Mouse (Mus musculus) fat pad, adult 2 months (tissue): ENCODE data around the gene Ms4a10.

Experiments
- DNase-seq: peaks from one replicate; pipeline ENCODE4 v3.0.0-alpha.2; 2011; ENCODE audit warnings: low read depth, low spot score; ENCODE audit errors: extremely low read depth

Ms4a10 gene

DNA sequence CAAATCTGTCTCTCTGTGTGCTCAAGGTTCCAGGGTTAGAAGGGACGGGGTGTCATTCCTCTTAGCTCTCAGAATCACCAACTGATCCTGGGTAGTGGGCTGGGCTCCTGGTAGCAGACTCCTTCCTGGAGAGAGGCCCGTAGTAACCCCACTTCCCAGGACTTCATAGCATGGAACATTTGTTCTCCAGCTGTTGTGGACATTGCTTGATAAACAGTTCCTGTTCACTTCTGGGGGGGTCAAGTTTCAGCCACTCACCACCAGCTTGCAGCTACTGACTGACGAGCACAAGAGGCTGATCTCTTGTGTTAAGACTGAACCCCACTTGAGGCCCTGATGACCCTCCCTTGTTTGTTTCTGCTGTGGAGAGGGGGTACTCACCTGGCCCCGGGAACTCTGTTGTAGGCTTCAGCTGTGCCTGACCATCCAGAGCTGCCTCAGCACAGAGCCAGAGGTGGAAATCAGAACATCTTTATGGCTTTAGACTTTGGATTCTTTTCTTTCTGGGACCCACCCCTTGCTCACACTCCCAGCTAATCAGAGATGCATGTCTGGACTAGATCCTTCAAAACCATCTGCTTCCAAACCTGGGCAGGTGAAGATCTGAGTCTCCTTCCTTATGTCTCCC, at the start of gene Ms4a10:
TSS of gene Ms4a10 (minus strand) at position 433 of the 628 bp plus-strand sequence.
- no peak for DNase-seq

DNA sequence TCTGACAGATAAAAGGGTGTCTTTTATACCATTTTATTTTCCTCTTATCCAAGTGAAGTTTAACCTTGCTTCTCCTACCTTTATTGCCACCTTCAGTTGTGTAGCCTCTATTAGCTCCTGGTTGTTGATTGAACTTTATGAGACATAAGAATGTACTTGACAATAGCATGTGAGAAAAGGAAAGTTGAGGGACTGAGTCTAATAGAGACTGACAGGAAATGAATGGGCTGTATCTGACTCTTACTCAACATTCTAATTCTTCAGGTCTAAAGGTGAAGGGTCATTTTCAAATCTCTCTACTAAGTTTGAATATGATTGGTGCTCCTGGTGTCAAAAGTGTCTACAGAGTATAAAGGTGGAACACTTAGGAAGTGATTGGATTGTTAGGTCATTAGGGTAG, 47.9 kb upstream of the Ms4a10 start:
- DNase-seq: no peak

DNA sequence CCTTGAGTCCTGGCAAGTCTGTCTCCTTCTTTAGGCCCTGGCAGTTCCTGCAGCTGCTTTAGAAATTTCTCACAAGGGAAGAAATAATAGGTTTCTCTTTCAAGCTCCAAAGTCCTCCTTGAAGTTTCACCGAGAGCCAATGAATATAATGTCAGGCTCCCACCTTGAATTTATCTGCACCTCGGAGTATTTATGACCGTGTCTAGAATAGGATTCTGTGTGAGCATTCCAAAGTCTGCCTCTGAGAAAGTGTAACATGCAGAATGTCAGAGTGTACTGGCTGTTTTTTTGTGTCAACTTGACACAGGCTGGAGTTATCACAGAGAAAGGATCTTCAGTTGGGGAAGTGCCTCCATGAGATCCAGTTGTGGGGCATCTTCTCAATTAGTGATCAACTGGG, 43.4 kb upstream of the Ms4a10 start, which contains the start of gene Ms4a18:
TSS of gene Ms4a18 (minus strand) at position 141 of the 400 bp plus-strand sequence.
- DNase-seq: no peak

DNA sequence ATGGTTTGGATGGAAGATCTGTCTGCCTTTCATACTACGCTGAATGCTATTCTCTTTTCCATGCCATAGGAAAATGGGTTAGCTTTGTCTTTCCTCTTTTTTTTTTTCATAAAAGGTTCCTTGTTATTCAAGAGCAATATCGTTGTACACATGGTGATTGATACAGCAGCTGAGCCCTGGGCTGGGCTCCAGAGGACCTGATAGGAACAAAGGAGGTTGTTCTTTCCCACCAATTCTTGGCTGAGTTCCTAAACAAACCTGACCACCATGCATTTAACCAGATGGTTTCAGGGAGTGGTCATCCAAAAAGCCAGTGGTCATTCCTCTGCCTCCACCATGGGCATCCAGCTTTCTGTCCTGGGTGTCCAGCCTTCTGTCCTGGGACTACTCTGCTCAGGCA, 42.8 kb upstream of the Ms4a10 start:
- no peak for DNase-seq

DNA sequence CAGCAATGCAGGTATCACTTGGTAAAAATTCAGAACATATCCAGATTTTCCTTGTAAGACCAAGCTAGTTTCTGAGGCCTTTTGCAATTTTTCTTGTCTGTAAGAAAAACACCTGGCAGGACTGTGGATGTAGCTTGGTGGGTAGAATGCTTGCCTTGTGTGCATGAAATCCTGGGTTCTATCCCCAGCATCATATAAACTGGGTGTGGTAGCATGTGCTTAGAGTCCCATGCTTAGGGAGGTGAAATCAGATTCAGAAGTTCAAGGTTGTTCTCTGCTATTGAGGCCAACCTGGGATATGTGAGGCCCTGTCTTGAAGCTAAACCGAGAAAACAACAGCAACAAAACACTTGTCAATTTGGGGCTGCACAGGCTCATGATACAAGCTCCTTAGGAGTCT, 41.5 kb upstream of the Ms4a10 start:
- no peak for DNase-seq

DNA sequence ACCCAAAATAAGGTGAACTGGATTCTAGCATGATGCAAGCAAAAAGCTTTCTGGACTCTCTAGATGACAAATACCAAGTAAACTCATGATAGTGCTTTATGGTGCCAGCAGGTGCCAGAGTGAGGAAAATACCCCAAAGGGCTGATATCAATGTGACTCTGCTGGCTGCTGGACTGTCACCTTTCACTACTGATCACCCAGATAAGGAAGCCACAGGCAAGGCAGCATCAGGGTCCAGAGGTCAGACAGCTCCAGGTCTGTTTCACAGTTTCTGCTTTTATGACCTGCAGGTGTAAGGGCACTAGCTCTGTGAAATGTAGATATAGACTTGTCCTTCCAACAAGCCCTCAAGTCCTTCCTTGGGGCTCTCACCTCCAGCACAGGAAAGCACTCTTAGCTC, 41.0 kb upstream of the Ms4a10 start:
- DNase-seq: no peak

DNA sequence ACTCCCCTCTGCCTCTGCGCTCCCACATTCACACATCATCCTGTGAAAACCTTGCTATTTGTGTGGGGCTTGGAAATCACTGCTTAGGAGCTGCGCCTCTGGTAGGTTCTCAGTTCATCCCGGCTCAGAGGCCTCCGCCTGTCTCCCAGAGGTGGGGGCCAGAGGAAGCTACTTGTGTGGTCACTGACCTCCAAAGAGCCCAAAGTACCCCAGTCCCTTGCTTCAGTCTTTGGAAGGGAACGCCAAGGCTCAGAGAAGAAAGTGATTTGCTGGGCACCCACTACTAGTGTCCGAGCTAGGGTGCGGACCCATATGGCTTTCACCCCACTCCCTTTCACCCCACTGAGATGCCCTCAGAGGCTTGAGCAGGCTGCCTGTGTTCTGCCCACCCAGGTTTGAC, 18.7 kb upstream of the Ms4a10 start, which contains the start of gene Ms4a15:
TSS of gene Ms4a15 (minus strand) at position 101 of the 400 bp plus-strand sequence.
- DNase-seq: no peak

DNA sequence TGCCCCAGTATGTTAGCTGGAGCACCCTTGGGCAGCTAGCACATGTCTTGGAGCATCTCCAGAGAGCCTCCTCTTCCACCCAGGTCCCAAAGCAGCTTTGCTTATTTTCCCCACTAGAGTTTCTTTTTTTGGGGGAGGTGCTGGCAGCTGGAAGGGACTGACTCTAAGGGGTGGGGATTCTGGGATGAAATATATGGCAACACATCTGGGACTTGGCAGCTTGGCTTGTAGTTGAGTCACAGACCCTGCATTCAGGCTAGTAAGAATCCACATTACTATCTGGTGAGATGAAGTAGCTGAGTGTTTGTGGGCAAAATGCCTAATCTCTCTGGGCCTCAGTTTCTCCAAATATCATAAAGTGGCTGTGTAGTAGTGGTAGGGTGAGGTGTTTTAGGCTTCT, 17.4 kb upstream of the Ms4a10 start:
- no peak for DNase-seq

DNA sequence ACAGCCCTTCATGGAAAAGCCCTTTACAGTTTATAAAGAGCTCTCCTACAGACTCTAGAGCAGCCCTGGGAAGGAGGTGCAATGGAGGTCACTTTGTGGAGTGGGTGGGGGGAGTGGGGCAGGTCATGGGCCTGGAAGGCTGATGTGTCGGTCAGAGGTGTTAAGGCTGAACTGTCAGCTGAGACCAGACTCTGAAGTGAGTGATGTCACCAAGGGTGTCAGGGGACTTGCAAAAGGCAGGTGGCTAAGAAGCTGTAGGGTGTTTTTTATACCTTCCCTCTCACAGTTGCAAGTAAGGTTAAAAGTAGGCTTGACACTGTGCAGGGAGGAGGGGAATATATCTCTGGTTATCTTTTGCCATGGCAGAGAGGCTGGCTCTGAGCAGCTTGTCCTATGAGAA, 16.3 kb upstream of the Ms4a10 start:
- no peak for DNase-seq

DNA sequence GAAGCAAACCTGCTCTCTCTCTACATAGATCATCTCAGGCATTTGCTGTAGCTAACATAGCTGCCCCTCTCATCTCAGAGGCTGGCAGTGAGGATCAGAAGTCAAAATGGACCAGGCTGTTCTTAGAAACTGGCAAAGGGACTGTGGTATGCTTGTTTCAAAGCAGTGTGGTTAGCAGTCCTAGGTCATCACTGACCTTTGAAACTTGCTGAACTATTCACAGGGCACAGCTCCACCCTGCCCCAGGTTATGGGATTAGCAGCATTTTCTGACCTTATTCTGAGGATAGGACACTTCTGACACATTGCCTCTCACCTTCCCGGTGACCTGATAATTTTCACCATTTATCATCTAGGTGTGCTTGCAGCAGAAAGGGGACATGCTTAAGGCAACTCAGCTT, 14.1 kb upstream of the Ms4a10 start:
- DNase-seq: no peak

DNA sequence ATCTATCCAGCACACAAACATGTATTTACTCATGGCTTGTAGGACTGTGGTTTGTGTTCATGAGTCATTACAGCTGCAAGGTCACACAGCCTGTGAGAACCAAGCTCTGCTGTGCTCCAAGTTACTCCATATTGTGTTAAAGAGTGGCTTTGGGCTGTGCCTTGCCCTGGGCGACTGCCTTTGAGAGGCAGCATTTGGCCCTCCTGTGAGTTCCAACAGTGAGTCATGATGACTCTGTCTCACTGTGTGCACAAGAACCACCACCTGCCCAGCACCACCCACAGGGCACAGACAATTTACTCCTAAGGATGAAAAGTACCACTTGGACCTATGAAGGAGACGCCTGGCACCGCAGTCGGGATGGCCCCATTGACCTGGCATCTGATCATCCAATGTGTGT, 11.4 kb upstream of the Ms4a10 start:
- no peak for DNase-seq

DNA sequence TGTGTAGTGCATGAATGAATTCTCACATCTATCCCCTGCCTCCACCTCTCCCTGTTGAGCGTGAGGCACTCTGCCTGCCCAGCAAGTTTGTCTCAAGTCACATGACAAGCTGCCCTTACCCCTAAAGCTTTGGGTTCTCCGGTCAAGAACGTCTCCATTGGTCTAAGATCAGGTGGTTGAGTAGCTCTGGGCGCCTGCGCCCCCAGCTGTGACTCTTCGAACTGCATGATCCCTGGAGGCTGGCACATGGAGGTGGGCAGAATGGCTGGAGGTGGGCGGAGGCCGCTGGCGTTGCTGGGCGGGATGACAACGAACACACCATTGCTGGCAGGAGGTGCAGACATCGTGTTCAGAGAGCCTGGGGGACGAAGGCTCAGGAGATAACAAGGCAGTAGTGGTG, 10.1 kb upstream of the Ms4a10 start:
- DNase-seq: no peak

DNA sequence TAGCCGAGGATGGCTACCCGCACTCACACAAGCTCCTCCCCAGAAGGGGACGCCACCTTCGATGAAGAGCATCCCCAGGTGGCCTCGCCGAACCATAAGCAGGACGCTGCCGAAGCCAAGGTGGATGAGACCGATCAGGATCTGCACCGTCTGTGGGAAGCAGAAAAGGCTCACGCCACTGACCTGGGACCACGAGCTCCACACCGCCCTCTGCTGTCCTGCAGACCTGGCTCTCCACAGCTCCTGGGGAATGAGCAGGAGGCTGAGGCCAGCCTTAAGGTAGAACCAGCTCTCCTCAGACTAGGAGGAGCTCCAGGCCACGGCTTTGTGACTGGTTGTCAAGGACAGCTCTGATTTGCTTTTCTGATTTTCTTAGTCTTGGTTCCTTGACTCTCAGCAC, 8.7 kb upstream of the Ms4a10 start:
- no peak for DNase-seq

DNA sequence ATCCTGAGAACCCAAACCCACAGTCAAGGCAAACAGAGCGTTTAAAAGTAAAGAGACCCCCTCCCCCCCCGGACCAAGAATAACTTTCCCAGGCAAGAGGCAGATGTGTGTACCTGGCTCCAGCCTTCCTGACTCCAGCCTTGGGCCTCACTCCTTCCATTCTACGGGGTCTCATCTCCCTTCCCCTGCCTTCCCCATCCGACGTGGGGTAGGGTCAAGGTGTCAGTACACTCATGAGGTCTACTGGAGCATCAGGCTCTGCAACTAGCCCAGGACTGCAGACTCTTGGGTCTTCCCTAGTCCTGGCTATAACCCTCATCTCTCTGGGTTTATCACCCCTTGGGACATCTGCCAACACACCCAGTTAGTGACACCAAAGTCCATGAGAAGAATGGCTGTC, 5.7 kb upstream of the Ms4a10 start:
- no peak for DNase-seq

DNA sequence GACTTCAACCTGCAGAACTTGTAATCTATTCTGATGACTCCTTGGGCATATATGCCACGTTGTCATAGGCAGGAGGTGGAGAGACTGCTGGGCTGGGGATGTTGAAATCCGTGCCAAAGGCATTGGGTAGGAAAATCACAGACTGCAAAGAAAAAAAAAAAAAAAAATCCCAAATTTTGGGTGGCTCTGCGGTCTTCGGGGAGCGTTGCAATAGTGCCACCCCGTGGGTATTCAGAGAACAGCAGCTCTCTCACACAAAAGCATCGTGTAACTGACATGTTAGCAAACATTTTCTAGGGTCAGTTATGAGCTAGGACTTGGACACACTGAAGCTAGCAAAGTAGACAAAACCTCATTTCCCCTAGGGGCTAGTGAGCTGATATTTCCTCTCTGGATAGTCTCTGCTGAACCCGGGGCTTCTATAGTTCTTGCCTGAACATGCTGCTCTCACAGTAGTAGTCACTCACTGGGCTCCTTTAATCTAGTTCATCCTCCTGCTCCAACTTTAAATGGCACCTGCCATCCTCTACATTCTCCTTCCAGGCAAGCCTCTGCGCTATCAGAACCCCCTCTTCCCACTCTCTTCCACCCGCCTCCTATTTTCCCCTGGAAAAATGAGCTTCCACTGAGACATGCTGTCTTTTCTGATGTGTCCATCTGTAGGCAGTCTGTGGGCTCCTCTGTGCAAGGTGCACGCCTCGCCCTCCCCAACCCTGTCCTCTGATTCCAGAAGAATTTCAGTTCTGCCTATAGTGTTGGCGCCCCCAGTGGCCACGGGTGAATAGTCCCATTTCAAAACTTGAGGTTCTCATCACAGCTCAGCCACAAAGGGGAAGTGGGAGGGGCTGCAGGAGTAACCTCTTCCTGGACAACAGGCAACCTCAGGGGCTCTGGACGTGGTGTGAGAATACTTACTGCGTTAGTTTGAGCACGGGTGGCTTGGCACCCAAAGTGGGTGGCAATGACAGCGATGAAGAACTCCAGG, 5.0 kb upstream of the Ms4a10 start:
- no peak for DNase-seq

DNA sequence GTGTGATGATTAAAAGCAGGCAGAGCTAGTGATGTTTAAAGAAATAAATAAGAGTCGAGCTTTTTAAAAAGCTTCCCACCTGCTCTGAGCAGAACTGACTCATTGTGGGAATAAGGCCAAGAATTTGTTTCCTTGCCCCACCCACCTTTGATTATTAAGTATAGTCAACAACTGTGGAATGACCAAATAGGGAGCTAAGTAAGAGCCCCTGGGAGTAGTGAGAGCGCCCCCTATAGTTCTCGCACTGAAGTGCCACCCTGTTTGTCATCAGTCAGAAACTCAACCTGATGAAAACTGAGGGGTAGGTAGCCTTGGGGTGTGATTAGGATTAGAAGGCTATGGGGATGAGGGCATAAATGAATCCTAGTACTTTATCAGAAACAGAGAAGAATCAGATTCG, 1.8 kb upstream of the Ms4a10 start:
- DNase-seq: no peak

DNA sequence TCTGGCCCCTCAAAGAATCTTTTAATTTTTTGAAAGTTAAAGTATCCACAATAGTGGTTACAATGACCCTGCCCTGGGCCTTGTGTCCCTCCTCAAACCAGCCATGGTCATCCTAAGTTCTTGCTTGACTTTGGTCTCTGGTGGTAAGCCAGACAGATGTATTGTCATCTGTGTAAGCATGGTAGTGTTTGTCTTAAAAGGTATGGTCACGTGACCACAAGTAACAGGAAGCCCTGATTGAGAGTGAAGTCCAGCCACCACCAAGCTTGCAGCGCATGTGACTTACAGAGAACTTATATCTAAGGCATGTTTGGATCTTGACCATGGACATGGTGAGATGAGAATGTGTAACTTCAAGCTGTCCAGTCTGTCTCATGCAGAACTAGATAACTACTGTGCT, 717 bp upstream of the Ms4a10 start:
- no peak for DNase-seq

DNA sequence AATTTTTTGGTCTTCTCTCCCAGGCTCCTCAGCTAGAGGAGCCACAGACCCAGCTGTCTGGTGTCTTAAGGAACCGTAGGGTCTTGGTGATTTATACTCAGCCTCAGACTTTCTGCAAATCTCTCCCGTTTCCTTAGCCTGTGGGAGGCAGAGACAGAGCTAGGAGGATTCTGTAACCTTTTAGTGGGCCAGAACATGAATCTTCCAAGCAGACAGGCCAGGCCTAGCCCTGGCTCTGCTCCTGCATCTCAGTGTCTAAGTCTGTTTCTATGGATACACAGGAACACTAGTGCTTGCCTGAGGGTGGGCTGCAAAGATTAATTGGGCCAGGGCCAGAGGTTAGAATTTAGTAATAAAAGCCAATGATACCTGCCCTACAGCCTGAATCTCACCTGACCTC, 1.3 kb downstream of the Ms4a10 start:
- no peak for DNase-seq

DNA sequence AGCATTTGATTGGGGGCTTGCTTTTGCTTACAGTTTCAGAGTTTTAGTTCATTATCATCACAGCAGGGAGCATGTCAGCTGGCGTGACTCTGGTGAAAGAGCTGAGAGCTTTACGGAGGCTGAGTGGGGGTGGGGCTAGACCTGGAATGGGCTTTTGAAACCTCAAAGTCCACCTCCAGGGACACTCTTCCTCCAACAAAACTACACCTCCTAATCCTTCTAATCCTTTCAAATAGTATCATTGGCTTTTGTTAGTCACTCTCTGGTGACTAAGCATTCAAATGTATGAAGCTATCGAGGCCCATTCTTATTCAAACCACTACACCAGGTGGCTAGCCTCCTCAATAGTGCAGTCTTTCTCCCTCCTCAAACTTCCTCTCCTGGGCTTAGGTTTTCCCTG, 1.8 kb downstream of the Ms4a10 start:
- no peak for DNase-seq

DNA sequence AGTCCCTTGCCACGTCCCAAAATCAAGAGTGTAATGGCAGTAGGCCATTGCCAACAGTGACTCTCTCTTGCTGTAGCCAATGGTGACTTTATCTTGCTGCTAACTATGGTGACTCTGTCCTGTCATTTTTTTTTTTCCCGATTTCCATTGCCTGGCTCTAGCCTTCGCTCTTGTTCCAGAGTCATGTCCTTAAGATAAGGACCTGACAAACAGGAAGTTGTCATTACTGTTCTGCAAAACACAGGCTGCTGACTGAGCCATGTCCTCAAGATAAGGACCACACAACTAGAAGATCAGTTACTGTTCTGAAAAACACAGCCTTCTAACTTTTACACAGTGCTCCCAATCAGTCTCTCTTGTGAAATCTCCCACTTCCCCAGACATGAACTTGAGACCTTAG, 4.0 kb downstream of the Ms4a10 start:
- DNase-seq: no peak

DNA sequence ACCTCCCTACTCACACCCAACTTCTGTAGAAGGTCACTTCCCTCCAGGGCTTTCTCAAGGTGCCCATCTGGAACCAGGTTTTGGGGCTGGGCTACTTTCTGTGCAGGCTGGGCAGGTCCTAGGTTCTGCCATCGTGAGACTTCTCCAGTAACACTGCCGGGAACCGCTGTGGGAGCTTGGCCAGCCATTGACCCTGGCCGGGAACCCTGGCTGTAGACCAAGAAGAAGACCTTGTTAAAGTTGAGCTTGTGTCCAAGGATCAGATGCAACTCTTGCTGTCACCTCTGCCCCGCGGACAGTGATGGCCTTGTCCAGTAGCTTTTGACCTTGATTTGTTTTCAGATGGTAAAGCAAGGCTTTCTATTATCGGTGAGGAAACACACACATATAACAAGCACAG, 5.9 kb downstream of the Ms4a10 start:
- no peak for DNase-seq

DNA sequence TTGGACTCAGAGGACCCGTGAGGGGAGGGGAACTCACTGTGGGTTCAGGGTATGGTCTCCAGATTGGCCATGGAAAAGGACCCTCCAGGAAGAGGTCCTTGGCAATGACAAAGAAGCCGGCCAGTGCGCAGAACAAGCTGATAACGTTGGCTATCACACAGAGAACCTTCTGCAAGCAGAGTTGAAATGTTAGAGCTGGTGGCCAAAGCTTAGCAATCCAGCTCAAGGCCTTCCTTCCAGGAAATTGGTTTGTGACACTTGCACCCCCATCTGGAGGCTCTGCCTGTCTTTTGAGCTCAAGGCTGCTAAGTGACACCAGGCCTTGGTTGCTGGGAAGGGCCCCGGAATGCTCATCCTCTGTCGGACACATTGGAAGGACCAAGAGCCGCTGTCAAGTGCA, 8.7 kb downstream of the Ms4a10 start:
- DNase-seq: no peak
